11 mouse cellular contexts compared by ENCODE assay signal in genomic region chr14:76708728-76709127, GRCm38 (mm10).
DNase-seq lines count a peak whose midpoint lies in the region; ATAC-seq and TF ChIP-seq lines count a peak whose summit lies in the region.
"Had no signal": no experiment of that assay in that cellular context is flagged by ENCODE, and none has a peak within 500 bp of the region (broad histone marks: within the 10 kb centered on the region; RNA-seq: fewer than 3 reads in every experiment).

No protein-coding gene starts in this region.

- DNase-seq in hindbrain, postnatal 0 days (ENCODE audit: low spot score): no peak
- DNase-seq in brain, adult 2 months (ENCODE audit: low read depth, low spot score): peak; percentile 62
- DNase-seq in heart, adult 8-10 months (ENCODE audit: low spot score): peak; percentile 83
- no peak for DNase-seq in embryo, embryonic 11 days
- DNase-seq in layer of hippocampus, adult 9-11 months: no peak
- DNase-seq: kidney, adult 18-20 months had no signal

- no peaks in the 10 kb centered on the region for H3K4me1 ChIP-seq in hindbrain, postnatal 0 days (ENCODE audit: insufficient read depth, low read length)
- no peaks in the 10 kb centered on the region; the same call in 1 of the 2 replicates for H3K4me1 ChIP-seq in hindbrain, embryonic 12.5 days
- peaks cover 13% of the 10 kb centered on the region for H3K4me1 ChIP-seq in lung, embryonic 16.5 days (replicated peaks; ENCODE audit: control insufficient read depth, insufficient read depth, low read length)

- 0 out of 2 replicates have a peak overlapping the region, but pooled peaks have one; percentile 16 for H3K27ac ChIP-seq in hindbrain, postnatal 0 days
- no peak overlapping the region for H3K27ac ChIP-seq in hindbrain, embryonic 12.5 days
- H3K27ac ChIP-seq in lung, embryonic 16.5 days (ENCODE audit: low read length): peak overlapping the region; percentile 73
- H3K27ac ChIP-seq: macrophage had no signal

- no peaks in the 10 kb centered on the region for H3K27me3 ChIP-seq in hindbrain, postnatal 0 days (ENCODE audit: insufficient read depth, low read length)
- H3K27me3 ChIP-seq in hindbrain, embryonic 12.5 days: no peaks in the 10 kb centered on the region
- H3K27me3 ChIP-seq in lung, embryonic 16.5 days (ENCODE audit: control insufficient read depth, insufficient read depth, low read depth, low read length): no peaks in the 10 kb centered on the region
- H3K27me3 ChIP-seq: CH12.LX had no signal

- no peak overlapping the region for H3K4me3 ChIP-seq in hindbrain, postnatal 0 days (ENCODE audit: low read length)
- no peak overlapping the region for H3K4me3 ChIP-seq in hindbrain, embryonic 12.5 days
- H3K4me3 ChIP-seq in lung, embryonic 16.5 days (ENCODE audit: low read length): no peak overlapping the region

- no peak for TF ChIP-seq CTCF in hindbrain, postnatal 0 days (IDR thresholded peaks at IDR 0.05; ENCODE audit: low read depth)

- H3K36me3 ChIP-seq in hindbrain, postnatal 0 days (ENCODE audit: insufficient read depth, low read length): no peaks in the 10 kb centered on the region
- H3K36me3 ChIP-seq in hindbrain, embryonic 12.5 days: no peaks in the 10 kb centered on the region
- no peaks in the 10 kb centered on the region for H3K36me3 ChIP-seq in lung, embryonic 16.5 days (ENCODE audit: control insufficient read depth, insufficient read depth, low read length)

- WGBS in hindbrain, postnatal 0 days: 77% methylated on average over 11 of the region's 11 CpGs
- WGBS in hindbrain, embryonic 12.5 days: 85% methylated on average over 11 of the region's 11 CpGs
- 51% methylated on average over 11 of the region's 11 CpGs for WGBS in lung, embryonic 16.5 days

- H3K4me2 ChIP-seq in hindbrain, postnatal 0 days (ENCODE audit: low read depth, low read length): no peak overlapping the region
- no peak overlapping the region for H3K4me2 ChIP-seq in hindbrain, embryonic 12.5 days (replicated peaks)
- no peak overlapping the region for H3K4me2 ChIP-seq in lung, embryonic 16.5 days (ENCODE audit: low read depth, low read length)

- H3K9me3 ChIP-seq in hindbrain, postnatal 0 days (ENCODE audit: low read length): no peaks in the 10 kb centered on the region
- no peaks in the 10 kb centered on the region for H3K9me3 ChIP-seq in hindbrain, embryonic 12.5 days (replicated peaks)
- no peaks in the 10 kb centered on the region for H3K9me3 ChIP-seq in lung, embryonic 16.5 days (ENCODE audit: control insufficient read depth, low read length)

- no peak overlapping the region for H3K9ac ChIP-seq in hindbrain, postnatal 0 days (replicated peaks; ENCODE audit: low read length)
- H3K9ac ChIP-seq in hindbrain, embryonic 12.5 days: no peak overlapping the region
- no peak overlapping the region for H3K9ac ChIP-seq in lung, embryonic 16.5 days (ENCODE audit: low read length)

- ATAC-seq in hindbrain, postnatal 0 days: no peak
- no peak for ATAC-seq in hindbrain, embryonic 12.5 days (ENCODE audit: low FRiP score)
- ATAC-seq in lung, embryonic 16.5 days (ENCODE audit: low read depth): peak; percentile 80
- no peak for ATAC-seq in megakaryocyte, adult 5-6 weeks (ENCODE audit: poor library complexity, severe bottlenecking)

Comparison
In these comparisons a context has a peak if more than half of its experiments do, and no peak if none do; other contexts are left out.
1. DNase-seq: peak in brain, adult 2 months (single experiment) and heart, adult 8-10 months (single experiment); none in hindbrain, postnatal 0 days (single experiment), embryo, embryonic 11 days (single experiment) and layer of hippocampus, adult 9-11 months (single experiment).